Comparison of ENCODE assay signal across 10 mouse cellular contexts in genomic region chr12:71073113-71073730, GRCm38 (mm10). TPM values are rescaled to one million over a fixed set of nuclear protein-coding genes. Genes with fewer than 3 reads are reported as not detected.
DNase-seq lines count a peak whose midpoint lies in the region; ATAC-seq and TF ChIP-seq lines count a peak whose summit lies in the region.
"Had no signal": no experiment of that assay in that cellular context is flagged by ENCODE, and none has a peak within 500 bp of the region (broad histone marks: within the 10 kb centered on the region; RNA-seq: fewer than 3 reads in every experiment).

No protein-coding gene starts in this region.

- H3K27ac ChIP-seq in bone marrow, adult 2 months (ENCODE audit: control insufficient read depth, insufficient read depth, low read depth, low read length, poor library complexity) = no peak overlapping the region
- H3K27ac ChIP-seq in layer of hippocampus, adult 2 months = peak overlapping the region; percentile 47; the same call in 1 of the 2 replicates
- H3K27ac ChIP-seq in midbrain, embryonic 16.5 days (ENCODE audit: low read length) = no peak overlapping the region
- H3K27ac ChIP-seq: embryonic facial prominence, embryonic 13.5 days had no signal

- no peak for TF ChIP-seq POLR2A in bone marrow, adult 2 months (IDR thresholded peaks at IDR 0.05; ENCODE audit: borderline replicate concordance, control insufficient read depth, low read depth, low read length)

- no peaks in the 10 kb centered on the region for H3K4me1 ChIP-seq in bone marrow, adult 2 months (ENCODE audit: control insufficient read depth, insufficient read depth, low read length)
- H3K4me1 ChIP-seq in midbrain, embryonic 16.5 days (ENCODE audit: control insufficient read depth, insufficient read depth, low read length) = no peaks in the 10 kb centered on the region
- H3K4me1 ChIP-seq: embryonic facial prominence, embryonic 13.5 days had no signal

- H3K27me3 ChIP-seq in C2C12 (ENCODE audit: control insufficient read depth, insufficient read depth, insufficient read length) = no peaks in the 10 kb centered on the region
- H3K27me3 ChIP-seq in midbrain, embryonic 16.5 days (ENCODE audit: control insufficient read depth, insufficient read depth, low read depth, low read length) = no peaks in the 10 kb centered on the region
- H3K27me3 ChIP-seq: embryonic facial prominence, embryonic 13.5 days had no signal

- no peak overlapping the region for H3K4me2 ChIP-seq in midbrain, embryonic 16.5 days (ENCODE audit: low read length)
- H3K4me2 ChIP-seq: embryonic facial prominence, embryonic 13.5 days had no signal

- DNase-seq in heart, adult 11 months = peak; percentile 70
- no peak for DNase-seq in heart, postnatal 25 days (ENCODE audit: low spot score)
- peak; percentile 32 for DNase-seq in forelimb bud, embryonic 11.5 days (ENCODE audit: low read depth, low spot score)
- peak; percentile 45 to 48 for DNase-seq in layer of hippocampus, adult 2 months (ENCODE audit: low spot score in 2 of 2)
- DNase-seq in urinary bladder, postnatal 4 days (ENCODE audit: low spot score in 2 of 2) = no peak

- intact Hi-C loops in heart, postnatal 25 days (cut with DNase I) = no loop called here

- no peaks in the 10 kb centered on the region for H3K79me2 ChIP-seq in C2C12 (ENCODE audit: control insufficient read depth, insufficient read depth)

- 49% methylated on average over 12 of the region's 12 CpGs for WGBS in bone marrow, adult 2 months
- WGBS in midbrain, embryonic 16.5 days = 62% methylated on average over 12 of the region's 12 CpGs

- no peaks in the 10 kb centered on the region for H3K79me3 ChIP-seq in C2C12 (ENCODE audit: low read depth)

- no peak overlapping the region for H3ac ChIP-seq in C2C12 (ENCODE audit: control insufficient read depth, insufficient read length, low read depth)

- 0 out of 2 replicates have a peak, but pooled peaks have one; percentile 54 for ATAC-seq in midbrain, embryonic 16.5 days

- H3K9me3 ChIP-seq in midbrain, embryonic 16.5 days (replicated peaks; ENCODE audit: control insufficient read depth, low read length, poor library complexity, severe bottlenecking) = no peaks in the 10 kb centered on the region
- H3K9me3 ChIP-seq: embryonic facial prominence, embryonic 13.5 days had no signal

- no peak overlapping the region for H3K4me3 ChIP-seq in C2C12 (ENCODE audit: insufficient read depth, poor library complexity, severe bottlenecking)
- no peak overlapping the region for H3K4me3 ChIP-seq in bone marrow, adult 2 months (replicated peaks; ENCODE audit: control insufficient read depth, low read depth, low read length)
- no peak overlapping the region for H3K4me3 ChIP-seq in layer of hippocampus, adult 2 months
- H3K4me3 ChIP-seq in midbrain, embryonic 16.5 days (ENCODE audit: low read depth, low read length) = no peak overlapping the region
- H3K4me3 ChIP-seq: embryonic facial prominence, embryonic 13.5 days; myocyte had no signal

- H3K9ac ChIP-seq in midbrain, embryonic 16.5 days (ENCODE audit: low read depth, low read length) = no peak overlapping the region
- H3K9ac ChIP-seq: embryonic facial prominence, embryonic 13.5 days had no signal

- H3K36me3 ChIP-seq in C2C12 (ENCODE audit: control insufficient read depth, insufficient read depth) = peaks cover 46% of the 10 kb centered on the region
- H3K36me3 ChIP-seq in midbrain, embryonic 16.5 days (ENCODE audit: control insufficient read depth, insufficient read depth, low read length) = peaks cover 53% of the 10 kb centered on the region

- TF ChIP-seq CTCF in C2C12 (IDR thresholded peaks at IDR 0.05; ENCODE audit: control insufficient read depth, insufficient read depth, insufficient read length) = no peak
- TF ChIP-seq CTCF in bone marrow, adult 2 months (IDR thresholded peaks at IDR 0.05; ENCODE audit: control insufficient read depth, insufficient read depth, low read length) = peak; percentile 48
- peak; percentile 75 for TF ChIP-seq CTCF in layer of hippocampus, adult 2 months (conservative IDR thresholded peaks at IDR 0.05)

TF ChIP-seq in C2C12, 6 proteins besides CTCF, POLR2A, EP300 and RAD21:
- TF ChIP-seq USF1 (IDR thresholded peaks at IDR 0.05; ENCODE audit: low read depth) (peak; percentile 12), FOSL1 (IDR thresholded peaks at IDR 0.05; ENCODE audit: insufficient read depth, low read length, poor library complexity, severe bottlenecking) (no peak)

RNA-seq across cellular contexts. Expression of gene Tomm20l, which starts 38.0 kb away (rescaled TPM):
- total RNA-seq in heart, postnatal 25 days (2021) = 1 to 10 TPM in 1 of 2 experiments, under 1 TPM in 1; 0.81 to 2.1 TPM
- not detected for polyA plus RNA-seq in C2C12 (2012; fragmentation: generic; extraction: Trizol)
- polyA plus RNA-seq in bone marrow, adult 2 months (2011; ENCODE audit: insufficient read depth, insufficient read length, low replicate concordance, missing spikeins) = not detected in 2 replicates
- total RNA-seq in layer of hippocampus, adult 2 months (2021) = not detected
- 0.36 TPM in 1 of 2 replicates, not detected in the other for polyA plus RNA-seq in midbrain, embryonic 16.5 days (2015; fragmentation: Nextera tagmentation; extraction: Ambion mirVana)
- polyA plus RNA-seq: embryonic facial prominence, embryonic 13.5 days; myocyte had no signal

RNA-seq across cellular contexts. Expression of gene Arid4a, which starts 57.4 kb away (rescaled TPM):
- 10 to 100 TPM; 12.0 to 16.7 TPM for total RNA-seq in heart, postnatal 25 days (2021)
- 2.0 TPM for polyA plus RNA-seq in C2C12 (2012; fragmentation: generic; extraction: Trizol)
- polyA plus RNA-seq in bone marrow, adult 2 months (2011; ENCODE audit: insufficient read depth, insufficient read length, low replicate concordance, missing spikeins) = 36.2 and 58.7 TPM in 2 replicates
- 10 to 100 TPM; 37.3 to 40.2 TPM for total RNA-seq in layer of hippocampus, adult 2 months (2021)
- 49.1 and 49.4 TPM in 2 replicates for polyA plus RNA-seq in midbrain, embryonic 16.5 days (2015; fragmentation: Nextera tagmentation; extraction: Ambion mirVana)

Comparison
In these comparisons a context has a peak if more than half of its experiments do, and no peak if none do; other contexts are left out.
1. DNase-seq: peak in heart, adult 11 months (single experiment), forelimb bud, embryonic 11.5 days (single experiment) and layer of hippocampus, adult 2 months (2 of 2); none in heart, postnatal 25 days (single experiment) and urinary bladder, postnatal 4 days (0 of 2).
2. RNA of gene Arid4a, which starts 57.4 kb away (polyA plus RNA-seq): 36.2 to 58.7 TPM in bone marrow, adult 2 months and 49.1 to 49.4 TPM in midbrain, embryonic 16.5 days; 2.0 TPM in C2C12 (single experiment); every median in the first group is over 10 times any median in the second.